Mouse (Mus musculus) limb, embryonic 14.5 days (tissue): ENCODE measurements around the gene Dmtf1. TPM values are rescaled to one million over a fixed set of nuclear protein-coding genes. Genes with fewer than 3 reads are reported as not detected.
A peak's percentile ranks its signal among the peaks of the same experiment; 100 is the strongest.

Experiments
- ATAC-seq: fragments of 200-750 bp; cut with Nextera tagmentation; 2 replicates; pipeline ENCODE4 v1.8.0; 2017; ENCODE audit warnings: low read depth, moderate number of reproducible peaks, moderate TSS enrichment; ENCODE audit not compliant: low FRiP score
- DNase-seq: peaks from one replicate; pipeline ENCODE4 v3.0.0-alpha.2; 2015; ENCODE audit warnings: low spot score
- H3K27ac ChIP-seq: fragments of 300-500 bp; sonication (generic); replicated peaks from 2 replicates; pipeline ENCODE4 v1.5.1; 2014; ENCODE audit warnings: low read depth, mild to moderate bottlenecking, low read length, moderate library complexity, mixed read lengths
- H3K27me3 ChIP-seq: fragments of 300-500 bp; sonication (generic); 2 replicates; pipeline ENCODE4 v1.6.1; 2014; ENCODE audit warnings: low read length, mixed read lengths; ENCODE audit not compliant: control insufficient read depth, insufficient read depth
- H3K36me3 ChIP-seq: fragments of 300-500 bp; sonication (generic); 2 replicates; pipeline ENCODE4 v1.6.1; 2014; ENCODE audit warnings: mild to moderate bottlenecking, low read length, moderate library complexity, mixed read lengths; ENCODE audit not compliant: control insufficient read depth, insufficient read depth
- H3K4me1 ChIP-seq: fragments of 300-500 bp; sonication (generic); 2 replicates; pipeline ENCODE4 v1.6.1; 2014; ENCODE audit warnings: antibody characterized with exemption, low read length, mixed read lengths; ENCODE audit not compliant: control insufficient read depth, insufficient read depth
- H3K4me2 ChIP-seq: fragments of 300-500 bp; sonication (generic); replicated peaks from 2 replicates; pipeline ENCODE4 v1.6.1; 2014; ENCODE audit warnings: low read depth, mild to moderate bottlenecking, low read length, moderate library complexity; ENCODE audit not compliant: severe bottlenecking
- H3K4me3 ChIP-seq: fragments of 300-500 bp; sonication (generic); replicated peaks from 2 replicates; pipeline ENCODE4 v1.5.1; 2014; ENCODE audit warnings: low read length
- H3K9ac ChIP-seq: fragments of 300-500 bp; sonication (generic); 2 replicates; pipeline ENCODE4 v1.6.1; 2014; ENCODE audit warnings: mild to moderate bottlenecking, low read depth, low read length, moderate library complexity; ENCODE audit not compliant: severe bottlenecking
- H3K9me3 ChIP-seq: fragments of 300-500 bp; sonication (generic); 2 replicates; pipeline ENCODE4 v1.6.1; 2016; ENCODE audit warnings: low read length; ENCODE audit not compliant: control insufficient read depth
- POLR2A ChIP-seq: fragments of 200-500 bp; IDR thresholded peaks from 2 replicates; pipeline ENCODE4 v1.8.0; 2012; ENCODE audit warnings: inconsistent platforms, mild to moderate bottlenecking, moderate library complexity, borderline replicate concordance; ENCODE audit not compliant: insufficient read depth, insufficient read length; ENCODE audit errors: extremely low read depth
- WGBS: fragments of 180-500 bp; shearing (Covaris S2); extraction: QIAGEN DNeasy Blood & Tissue Kit; methylation state at CpG from one replicate; pipeline ENCODE4 v1.1.7; 2014; 5-methylcytosine and 5-hydroxymethylcytosine counted together
- polyA plus RNA-seq, 2 experiments: library from polyadenylated mRNA; depleted of rRNA in 1 of 2; stranded (reverse) in 1 of 2; unstranded in 1 of 2; fragments of >200 nt; fragmentation: Nextera tagmentation in 1 of 2; extraction: Ambion mirVana in 1 of 2; gene quantifications; 2 replicates each; pipeline versions ENCODE4 v1.2.1 to v1.2.3; 2012 to 2014

Dmtf1 gene
- polyA plus RNA-seq, 2 experiments = 49.4 to 78.0 TPM

- H3K9ac ChIP-seq = no peak overlapping the region
- no peak for TF ChIP-seq POLR2A
- H3K27me3 ChIP-seq = no peaks in the 10 kb centered on the region
- no peak overlapping the region for H3K4me2 ChIP-seq
- H3K9me3 ChIP-seq = no peaks in the 10 kb centered on the region
- no peaks in the 10 kb centered on the region for H3K36me3 ChIP-seq
- DNase-seq (no peak), ATAC-seq (no peak)
- 87% methylated on average over 3 of the region's 3 CpGs for WGBS
- no peak overlapping the region for H3K27ac ChIP-seq
- no peaks in the 10 kb centered on the region for H3K4me1 ChIP-seq
- no peak overlapping the region for H3K4me3 ChIP-seq
Measured at GRCm38 (mm10) chr5:9163411-9163810, 1.8 kb upstream of the Dmtf1 start.

DNA sequence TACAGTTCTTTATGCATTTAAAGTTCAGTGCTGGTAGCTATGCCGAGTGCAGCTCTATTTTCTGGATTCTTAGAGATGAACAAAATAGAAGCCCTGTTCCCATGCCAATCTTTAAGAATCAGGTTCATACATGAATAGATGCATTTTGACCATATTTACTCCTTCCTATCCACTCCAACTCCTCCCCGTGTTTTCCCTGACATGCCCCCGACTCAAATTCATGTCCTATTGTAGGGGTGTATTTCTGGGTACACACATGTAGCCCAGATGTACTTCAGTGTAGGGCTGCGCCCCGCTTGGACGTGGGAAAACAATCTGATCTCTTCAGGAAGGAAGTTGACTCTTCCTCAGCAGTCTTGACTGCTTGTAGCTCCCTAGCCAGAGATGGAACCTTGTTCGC, 512 bp upstream of the Dmtf1 start:
- peak overlapping the region; percentile 100 for H3K27ac ChIP-seq
- no peak for TF ChIP-seq POLR2A
- H3K9me3 ChIP-seq = no peaks in the 10 kb centered on the region
- no peak for DNase-seq
- 9% methylated on average over 7 of the region's 7 CpGs for WGBS
- peak overlapping the region; percentile 88 for H3K4me3 ChIP-seq
- H3K4me2 ChIP-seq = peak overlapping the region; percentile 51
- ATAC-seq = no peak
- H3K36me3 ChIP-seq = no peaks in the 10 kb centered on the region
- H3K4me1 ChIP-seq = 0 out of 2 replicates have a peak, but pooled peaks cover 3% of the 10 kb centered on the region
- peak overlapping the region; percentile 98 for H3K9ac ChIP-seq
- no peaks in the 10 kb centered on the region for H3K27me3 ChIP-seq

GRCm38 (mm10) chr5:9160831-9161455, 633 bp downstream of the Dmtf1 start:
- no peak for TF ChIP-seq POLR2A
- Histone ChIP-seq H3K9ac (peak overlapping the region; percentile 98), H3K27me3 (no peaks in the 10 kb centered on the region), H3K4me3 (peak overlapping the region; percentile 88), H3K9me3 (no peaks in the 10 kb centered on the region), H3K4me1 (0 out of 2 replicates have a peak, but pooled peaks cover 3% of the 10 kb centered on the region), H3K4me2 (peak overlapping the region; percentile 53), H3K27ac (peak overlapping the region; percentile 100), H3K36me3 (no peaks in the 10 kb centered on the region)
- under 1% methylated on average over 41 of the region's 55 CpGs for WGBS
- ATAC-seq (peak; percentile 73), DNase-seq (peak; percentile 23)

DNA sequence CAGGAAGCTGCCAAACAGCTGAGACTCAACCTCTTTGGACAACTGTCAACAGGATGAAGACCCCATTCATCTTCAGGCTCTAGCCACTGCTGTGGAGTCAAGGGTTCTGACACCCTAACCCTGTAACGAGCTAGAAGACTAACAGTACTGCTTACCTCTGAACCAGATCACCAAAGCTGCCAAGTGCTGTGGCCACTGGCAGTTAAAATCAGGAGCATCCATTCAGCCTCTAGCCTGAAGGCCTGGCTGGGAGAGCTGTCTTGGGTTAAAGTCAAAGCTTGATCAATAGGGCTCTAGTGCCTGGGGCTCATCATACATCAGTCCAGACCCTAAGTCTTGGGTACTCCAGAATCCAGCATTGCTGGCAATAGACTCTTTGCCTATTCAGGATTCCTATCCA, 4.2 kb downstream of the Dmtf1 start:
- no peak for TF ChIP-seq POLR2A
- Histone ChIP-seq H3K27ac (no peak overlapping the region), H3K27me3 (no peaks in the 10 kb centered on the region)

GRCm38 (mm10) chr5:9156746-9157145, 4.8 kb downstream of the Dmtf1 start:
- Histone ChIP-seq H3K36me3 (peaks cover 3% of the 10 kb centered on the region; the same call in 1 of the 2 replicates), H3K27me3 (no peaks in the 10 kb centered on the region), H3K27ac (no peak overlapping the region), H3K4me1 (0 out of 2 replicates have a peak, but pooled peaks cover 3% of the 10 kb centered on the region), H3K4me2 (no peak overlapping the region), H3K9me3 (no peaks in the 10 kb centered on the region), H3K9ac (no peak overlapping the region), H3K4me3 (no peak overlapping the region)
- no peak for ATAC-seq
- TF ChIP-seq POLR2A = no peak
- no peak for DNase-seq

More for the DNA sequence above, 4.2 kb downstream of the Dmtf1 start:
- ATAC-seq (no peak), DNase-seq (no peak)
- WGBS = 93% methylated on average over 1 of the region's 1 CpGs
- Histone ChIP-seq H3K36me3 (peaks cover 2% of the 10 kb centered on the region; the same call in 1 of the 2 replicates), H3K4me2 (no peak overlapping the region), H3K4me3 (no peak overlapping the region), H3K4me1 (0 out of 2 replicates have a peak, but pooled peaks cover 3% of the 10 kb centered on the region), H3K9me3 (no peaks in the 10 kb centered on the region), H3K9ac (no peak overlapping the region)
